Mouse (Mus musculus): ENCODE data around the gene Nosip. TPM values are rescaled to one million over a fixed set of nuclear protein-coding genes. Genes with fewer than 3 reads are reported as not detected.

Gene Nosip
- polyA plus RNA-seq, 1 experiment from 2014 or later, result 60.6 TPM

GRCm38 (mm10) chr7:45037720-45038361 lies 24.4 kb upstream of the Nosip start:
- ATAC-seq (ENCODE audit: insufficient number of reproducible peaks, insufficient read depth, low FRiP score, low TSS enrichment, low read depth), result no peak
- WGBS, result 71% methylated on average over 7 of the region's 7 CpGs
- H3K36me3 ChIP-seq, result peaks cover 100% of the 10 kb centered on the region
- no peaks in the 10 kb centered on the region for H3K9me3 ChIP-seq
- no peak overlapping the region for H3K9ac ChIP-seq (replicated peaks)
- no peaks in the 10 kb centered on the region for H3K27me3 ChIP-seq
- H3K4me1 ChIP-seq (replicated peaks), result no peaks in the 10 kb centered on the region
- H3K4me2 ChIP-seq, result no peak overlapping the region
- H3K27ac ChIP-seq, result no peak overlapping the region
- H3K4me3 ChIP-seq (replicated peaks), result no peak overlapping the region

GRCm38 (mm10) chr7:45038411-45038810 lies 23.8 kb upstream of the Nosip start:
- no peaks in the 10 kb centered on the region for H3K9me3 ChIP-seq
- no peak overlapping the region for H3K27ac ChIP-seq
- H3K4me3 ChIP-seq (replicated peaks), result no peak overlapping the region
- ATAC-seq (ENCODE audit: insufficient number of reproducible peaks, insufficient read depth, low FRiP score, low TSS enrichment, low read depth), result no peak
- whole genome bisulfite sequencing, result 94% methylated on average over 9 of the region's 9 CpGs
- no peak overlapping the region for H3K4me2 ChIP-seq
- H3K9ac ChIP-seq (replicated peaks), result no peak overlapping the region
- H3K4me1 ChIP-seq (replicated peaks), result no peaks in the 10 kb centered on the region
- no peaks in the 10 kb centered on the region for H3K27me3 ChIP-seq
- H3K36me3 ChIP-seq, result peaks cover 100% of the 10 kb centered on the region

GRCm38 (mm10) chr7:45040851-45041250 lies 21.4 kb upstream of the Nosip start:
- Histone ChIP-seq H3K4me3 (replicated peaks) (no peak overlapping the region), H3K4me2 (no peak overlapping the region), H3K9ac (replicated peaks) (no peak overlapping the region), H3K9me3 (no peaks in the 10 kb centered on the region), H3K4me1 (replicated peaks) (no peaks in the 10 kb centered on the region), H3K36me3 (peaks cover 100% of the 10 kb centered on the region), H3K27me3 (no peaks in the 10 kb centered on the region), H3K27ac (no peak overlapping the region)
- no peak for ATAC-seq (ENCODE audit: insufficient number of reproducible peaks, insufficient read depth, low FRiP score, low TSS enrichment, low read depth)
- WGBS, result 92% methylated on average over 9 of the region's 9 CpGs

- 0 out of 2 replicates have a peak, but pooled peaks cover 3% of the 10 kb centered on the region for H3K4me1 ChIP-seq (replicated peaks)
- WGBS, result 94% methylated on average over 14 of the region's 14 CpGs
- no peaks in the 10 kb centered on the region for H3K9me3 ChIP-seq
- H3K27me3 ChIP-seq, result no peaks in the 10 kb centered on the region
- peaks cover 100% of the 10 kb centered on the region for H3K36me3 ChIP-seq
- no peak overlapping the region for H3K4me3 ChIP-seq (replicated peaks)
- no peak overlapping the region for H3K27ac ChIP-seq
- H3K9ac ChIP-seq (replicated peaks), result no peak overlapping the region
- no peak for ATAC-seq (ENCODE audit: insufficient number of reproducible peaks, insufficient read depth, low FRiP score, low TSS enrichment, low read depth)
- no peak overlapping the region for H3K4me2 ChIP-seq
These were observed 18.9 kb upstream of the Nosip start for GRCm38 (mm10) chr7:45043307-45043706.

GRCm38 (mm10) chr7:45045741-45046140 lies 16.5 kb upstream of the Nosip start:
- ATAC-seq (ENCODE audit: insufficient number of reproducible peaks, insufficient read depth, low FRiP score, low TSS enrichment, low read depth), result no peak
- no peak overlapping the region for H3K4me2 ChIP-seq

DNA sequence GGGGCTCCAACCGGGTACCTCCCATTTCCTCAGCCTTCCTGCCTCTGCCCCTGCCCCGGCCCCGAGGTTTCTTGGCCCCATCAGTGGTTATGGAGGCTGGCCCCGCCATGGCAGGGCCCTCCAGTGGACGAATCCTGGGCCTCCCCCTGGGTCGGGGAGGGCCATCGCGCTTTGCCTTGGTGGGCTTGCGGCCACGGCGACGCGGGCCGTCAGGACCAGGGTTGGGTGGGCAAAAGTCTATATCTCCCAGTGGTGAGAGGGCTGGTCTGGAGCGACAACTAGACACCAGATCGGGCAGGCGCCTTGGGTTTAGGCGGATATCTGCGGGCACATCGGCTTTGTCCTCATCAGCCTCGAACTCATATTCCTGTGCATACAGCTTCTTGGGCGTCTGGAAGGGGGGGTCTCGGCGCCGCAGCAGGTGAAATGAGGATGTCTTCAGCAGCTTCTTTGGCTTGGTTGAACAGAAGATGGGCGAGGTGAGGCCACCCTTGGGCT lies 15.3 kb upstream of the Nosip start:
- Histone ChIP-seq H3K4me2 (no peak overlapping the region), H3K4me3 (replicated peaks) (no peak overlapping the region), H3K4me1 (replicated peaks) (peaks cover 20% of the 10 kb centered on the region), H3K9me3 (no peaks in the 10 kb centered on the region), H3K36me3 (peaks cover 90% of the 10 kb centered on the region), H3K9ac (replicated peaks) (no peak overlapping the region), H3K27ac (no peak overlapping the region), H3K27me3 (no peaks in the 10 kb centered on the region)
- WGBS, result 95% methylated on average over 26 of the region's 26 CpGs
- no peak for ATAC-seq (ENCODE audit: insufficient number of reproducible peaks, insufficient read depth, low FRiP score, low TSS enrichment, low read depth)

More at GRCm38 (mm10) chr7:45045741-45046140, 16.5 kb upstream of the Nosip start:
- Histone ChIP-seq H3K9me3 (no peaks in the 10 kb centered on the region), H3K4me3 (replicated peaks) (no peak overlapping the region), H3K9ac (replicated peaks) (no peak overlapping the region), H3K4me1 (replicated peaks) (peaks cover 10% of the 10 kb centered on the region; the same call in 1 of the 2 replicates), H3K27me3 (no peaks in the 10 kb centered on the region), H3K36me3 (peaks cover 100% of the 10 kb centered on the region), H3K27ac (no peak overlapping the region)
- 95% methylated on average over 22 of the region's 22 CpGs for WGBS

DNA sequence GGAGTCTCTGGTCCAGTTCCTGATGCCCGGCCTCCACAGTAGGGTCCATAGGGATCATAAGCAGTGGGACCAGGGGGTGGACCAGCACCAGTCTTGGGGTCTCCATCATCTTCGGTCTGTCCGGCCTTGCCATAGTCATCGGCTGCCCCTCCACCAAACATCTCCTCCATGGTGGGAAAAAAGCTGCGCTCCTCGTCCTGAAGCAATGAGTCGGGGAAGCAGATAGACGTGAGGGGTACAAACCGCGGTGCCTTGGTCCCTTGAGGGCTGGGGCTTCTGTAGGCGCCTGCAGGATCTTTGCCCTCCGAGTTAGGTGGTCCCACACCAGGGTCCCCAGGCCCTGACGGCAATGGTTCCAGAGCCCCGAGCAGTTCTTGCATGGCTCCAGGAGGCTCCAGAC lies 14.7 kb upstream of the Nosip start:
- WGBS, result 96% methylated on average over 14 of the region's 14 CpGs

DNA sequence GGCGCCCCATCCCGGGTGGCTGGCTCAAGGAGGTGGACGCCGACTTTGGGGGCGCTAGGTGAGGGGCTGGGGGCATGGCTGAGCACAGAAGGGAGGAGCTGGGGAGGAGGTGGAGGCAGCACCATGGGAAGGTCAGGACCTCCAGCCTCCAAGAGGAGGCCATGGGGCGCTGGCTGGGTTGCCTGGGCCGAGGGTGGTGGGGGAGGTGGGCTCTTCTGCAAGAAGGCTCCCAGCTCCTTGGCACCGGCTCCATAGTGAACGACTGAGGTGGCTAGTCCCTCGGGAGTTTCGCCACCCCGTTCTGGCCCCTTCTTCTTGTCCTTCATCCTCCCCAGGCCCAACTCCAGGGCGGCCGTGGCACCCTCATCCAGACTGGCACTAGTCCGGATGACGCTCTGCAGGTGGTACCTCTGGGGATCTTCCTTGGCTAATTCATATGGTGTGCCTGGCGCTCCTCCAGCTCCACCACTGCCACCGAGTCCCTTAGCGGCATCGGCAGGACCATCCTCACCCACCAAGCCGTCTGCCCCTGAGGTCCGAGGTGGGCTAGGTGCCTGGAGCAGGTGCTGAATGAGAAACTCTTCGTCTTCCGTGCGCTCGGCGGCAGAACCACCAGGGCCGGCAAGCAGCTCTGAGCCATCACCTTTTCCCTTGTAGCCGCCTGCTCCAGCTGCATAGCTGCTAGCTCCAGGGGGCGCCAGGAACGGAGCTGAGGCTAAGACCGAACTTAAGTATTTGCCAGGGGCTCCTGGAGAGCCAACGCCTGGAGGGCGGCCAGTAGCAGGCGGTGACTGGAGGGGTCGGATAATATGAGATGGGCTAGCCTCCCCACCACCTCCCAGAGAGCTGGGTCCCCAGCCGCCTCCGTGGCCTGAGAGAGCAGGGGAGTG lies 14.0 kb upstream of the Nosip start:
- Histone ChIP-seq H3K36me3 (peaks cover 77% of the 10 kb centered on the region), H3K9me3 (no peaks in the 10 kb centered on the region), H3K4me1 (replicated peaks) (peaks cover 20% of the 10 kb centered on the region), H3K27me3 (no peaks in the 10 kb centered on the region), H3K4me3 (replicated peaks) (no peak overlapping the region), H3K9ac (replicated peaks) (no peak overlapping the region), H3K4me2 (no peak overlapping the region), H3K27ac (no peak overlapping the region)
- ATAC-seq (ENCODE audit: insufficient number of reproducible peaks, insufficient read depth, low FRiP score, low TSS enrichment, low read depth), result no peak
- WGBS, result 94% methylated on average over 38 of the region's 38 CpGs

More for the DNA sequence above, 14.7 kb upstream of the Nosip start:
- Histone ChIP-seq H3K4me3 (replicated peaks) (no peak overlapping the region), H3K27ac (no peak overlapping the region), H3K9me3 (no peaks in the 10 kb centered on the region), H3K9ac (replicated peaks) (no peak overlapping the region), H3K36me3 (peaks cover 84% of the 10 kb centered on the region), H3K4me1 (replicated peaks) (peaks cover 20% of the 10 kb centered on the region), H3K27me3 (no peaks in the 10 kb centered on the region), H3K4me2 (no peak overlapping the region)
- ATAC-seq (ENCODE audit: insufficient number of reproducible peaks, insufficient read depth, low FRiP score, low TSS enrichment, low read depth), result no peak

DNA sequence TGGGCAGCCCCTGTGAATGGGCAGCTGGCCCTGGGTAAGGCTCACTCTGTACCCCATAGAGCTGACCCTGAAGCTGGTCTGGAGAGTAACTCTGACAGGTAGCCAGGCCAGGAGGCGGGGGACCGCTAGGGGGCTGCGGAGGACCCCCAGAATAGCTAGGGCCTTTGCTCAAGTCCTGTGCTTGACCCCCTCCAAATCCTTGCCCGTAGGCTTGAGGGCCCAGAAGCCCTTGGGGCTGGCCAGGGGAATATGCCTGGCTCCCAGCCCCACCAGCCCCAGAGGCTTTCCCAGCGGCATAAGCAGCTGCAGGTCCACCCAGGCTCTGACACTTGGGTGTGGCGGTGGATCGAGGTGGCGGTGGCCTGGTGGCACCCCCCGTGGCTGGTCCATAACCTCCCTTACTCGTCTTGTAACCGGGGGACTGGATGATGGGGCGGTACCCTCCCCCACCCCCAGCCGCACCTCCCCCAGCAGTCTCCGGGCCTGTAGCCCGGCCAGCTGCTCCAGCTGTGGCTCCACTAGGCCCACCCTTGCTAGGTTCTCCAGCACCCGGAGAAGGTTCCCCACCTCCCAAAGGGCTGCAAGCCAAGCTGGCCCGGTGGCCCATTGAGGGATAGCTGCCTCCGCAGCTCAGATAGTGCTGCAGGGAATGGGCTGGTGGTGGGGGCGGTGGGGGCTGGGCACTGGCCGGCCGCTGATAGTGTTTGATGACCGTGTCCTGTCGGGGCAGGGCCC lies 13.1 kb upstream of the Nosip start:
- Histone ChIP-seq H3K4me2 (no peak overlapping the region), H3K4me1 (replicated peaks) (peaks cover 20% of the 10 kb centered on the region), H3K9me3 (no peaks in the 10 kb centered on the region), H3K27ac (no peak overlapping the region), H3K9ac (replicated peaks) (no peak overlapping the region), H3K4me3 (replicated peaks) (0 out of 2 replicates have a peak overlapping the region, but pooled peaks have one; percentile 3), H3K36me3 (peaks cover 68% of the 10 kb centered on the region), H3K27me3 (no peaks in the 10 kb centered on the region)
- 97% methylated on average over 23 of the region's 23 CpGs for WGBS
- no peak for ATAC-seq (ENCODE audit: insufficient number of reproducible peaks, insufficient read depth, low FRiP score, low TSS enrichment, low read depth)

GRCm38 (mm10) chr7:45050945-45051600 lies 11.2 kb upstream of the Nosip start:
- H3K27me3 ChIP-seq, result no peaks in the 10 kb centered on the region
- peak overlapping the region; percentile 92 for H3K9ac ChIP-seq (replicated peaks)
- H3K4me1 ChIP-seq (replicated peaks), result peaks cover 23% of the 10 kb centered on the region
- 3% methylated on average over 15 of the region's 16 CpGs for whole genome bisulfite sequencing
- peaks cover 48% of the 10 kb centered on the region for H3K36me3 ChIP-seq
- H3K9me3 ChIP-seq, result no peaks in the 10 kb centered on the region
- H3K27ac ChIP-seq, result peak overlapping the region; percentile 99
- ATAC-seq (ENCODE audit: insufficient number of reproducible peaks, insufficient read depth, low FRiP score, low TSS enrichment, low read depth), result no peak
- H3K4me3 ChIP-seq (replicated peaks), result peak overlapping the region; percentile 86
- H3K4me2 ChIP-seq, result peak overlapping the region; percentile 97
